Mouse (Mus musculus) hindbrain, embryonic 13.5 days (tissue): Measurements from ENCODE around the gene Stard3. TPM values are rescaled to one million over a fixed set of nuclear protein-coding genes. Genes with fewer than 3 reads are reported as not detected.
A peak's percentile ranks its signal among the peaks of the same experiment; 100 is the strongest.

Experiments used
- ATAC-seq: fragments of 200-750 bp; cut with Nextera tagmentation; 2 replicates; pipeline ENCODE4 v1.8.0; 2017; ENCODE audit warnings: moderate TSS enrichment; ENCODE audit not compliant: low FRiP score
- H3K27ac ChIP-seq: fragments of 300-500 bp; sonication (generic); 2 replicates; pipeline ENCODE4 v1.5.1; 2015; ENCODE audit warnings: inconsistent platforms, mild to moderate bottlenecking, moderate library complexity
- H3K27me3 ChIP-seq: fragments of 300-500 bp; sonication (generic); 2 replicates; pipeline ENCODE4 v1.6.1; 2015; ENCODE audit warnings: mild to moderate bottlenecking, inconsistent platforms
- H3K36me3 ChIP-seq: fragments of 300-500 bp; sonication (generic); 2 replicates; pipeline ENCODE4 v1.6.1; 2015; ENCODE audit warnings: mild to moderate bottlenecking, inconsistent platforms
- H3K4me1 ChIP-seq: fragments of 300-500 bp; sonication (generic); replicated peaks from 2 replicates; pipeline ENCODE4 v1.6.1; 2015; ENCODE audit warnings: inconsistent platforms
- H3K4me2 ChIP-seq: fragments of 300-500 bp; sonication (generic); 2 replicates; pipeline ENCODE4 v1.6.1; 2015; ENCODE audit warnings: inconsistent platforms, mild to moderate bottlenecking, moderate library complexity
- H3K4me3 ChIP-seq: fragments of 300-500 bp; sonication (generic); 2 replicates; pipeline ENCODE4 v1.5.1; 2015; ENCODE audit warnings: mild to moderate bottlenecking, inconsistent platforms
- H3K9ac ChIP-seq: fragments of 300-500 bp; sonication (generic); 2 replicates; pipeline ENCODE4 v1.6.1; 2015; ENCODE audit warnings: mild to moderate bottlenecking, inconsistent platforms
- H3K9me3 ChIP-seq: fragments of 300-500 bp; sonication (generic); 2 replicates; pipeline ENCODE4 v1.6.1; 2016; ENCODE audit warnings: inconsistent platforms
- WGBS: fragments of 180-500 bp; shearing (Covaris S2); methylation state at CpG from one replicate; pipeline ENCODE4 v1.1.7; 2015; 5-methylcytosine and 5-hydroxymethylcytosine counted together
- polyA plus RNA-seq: library from polyadenylated mRNA; unstranded; fragments of >200 nt; fragmentation: Nextera tagmentation; extraction: Ambion mirVana; gene quantifications from 2 replicates; pipeline ENCODE4 v1.2.1, GENCODE M21; 2015

The Stard3 gene
- polyA plus RNA-seq, 1 experiment from 2014 or later = 44.4 TPM

- Histone ChIP-seq H3K27me3 (peaks cover 18% of the 10 kb centered on the region), H3K4me2 (no peak overlapping the region), H3K9ac (no peak overlapping the region), H3K27ac (no peak overlapping the region), H3K9me3 (no peaks in the 10 kb centered on the region), H3K4me1 (peaks cover 12% of the 10 kb centered on the region), H3K4me3 (no peak overlapping the region), H3K36me3 (0 out of 2 replicates have a peak, but pooled peaks cover under 1% of the 10 kb centered on the region)
- WGBS = 73% methylated on average over 5 of the region's 6 CpGs
- no peak for ATAC-seq
Observed at GRCm38 (mm10) chr11:98418273-98418672, 60.1 kb downstream of the Stard3 start.

- Histone ChIP-seq H3K9me3 (no peaks in the 10 kb centered on the region), H3K27ac (no peak overlapping the region), H3K4me2 (no peak overlapping the region), H3K27me3 (peaks cover 10% of the 10 kb centered on the region), H3K36me3 (0 out of 2 replicates have a peak, but pooled peaks cover 4% of the 10 kb centered on the region), H3K4me3 (no peak overlapping the region), H3K4me1 (peaks cover 4% of the 10 kb centered on the region), H3K9ac (no peak overlapping the region)
- WGBS = 84% methylated on average over 10 of the region's 10 CpGs
- no peak for ATAC-seq
Observed at GRCm38 (mm10) chr11:98418939-98419547, 60.9 kb downstream of the Stard3 start.

- H3K9me3 ChIP-seq = no peaks in the 10 kb centered on the region
- H3K4me2 ChIP-seq = no peak overlapping the region
- no peak for ATAC-seq
- no peaks in the 10 kb centered on the region for H3K27me3 ChIP-seq
- H3K27ac ChIP-seq = no peak overlapping the region
- no peaks in the 10 kb centered on the region for H3K4me1 ChIP-seq
- no peak overlapping the region for H3K9ac ChIP-seq
- no peak overlapping the region for H3K4me3 ChIP-seq
- WGBS = 94% methylated on average over 7 of the region's 7 CpGs
- H3K36me3 ChIP-seq = peaks cover 8% of the 10 kb centered on the region; the same call in 1 of the 2 replicates
Observed at GRCm38 (mm10) chr11:98426592-98426991, 68.4 kb downstream of the Stard3 start.

GRCm38 (mm10) chr11:98428436-98428835 is 70.3 kb downstream of the Stard3 start:
- Histone ChIP-seq H3K9ac (0 out of 2 replicates have a peak overlapping the region, but pooled peaks have one; percentile 24), H3K27me3 (no peaks in the 10 kb centered on the region), H3K4me1 (no peaks in the 10 kb centered on the region), H3K27ac (no peak overlapping the region), H3K4me3 (no peak overlapping the region), H3K9me3 (no peaks in the 10 kb centered on the region), H3K36me3 (peaks cover 10% of the 10 kb centered on the region; the same call in 1 of the 2 replicates), H3K4me2 (no peak overlapping the region)
- no peak for ATAC-seq
- 90% methylated on average over 5 of the region's 5 CpGs for WGBS

Other genes starting within 250 kb of the Stard3 start
- 26.2 and 30.6 TPM in 2 replicates for gene Fbxl20, start 208.0 kb upstream of the Stard3 start, polyA plus RNA-seq
- gene Med1, start 165.1 kb upstream of the Stard3 start, polyA plus RNA-seq = 67.0 and 67.4 TPM in 2 replicates
- gene Cdk12, start 155.3 kb upstream of the Stard3 start, polyA plus RNA-seq = 12.1 and 12.2 TPM in 2 replicates
- 24.6 and 30.7 TPM in 2 replicates for gene Neurod2, start 28.7 kb upstream of the Stard3 start, polyA plus RNA-seq
- 1.1 and 2.4 TPM in 2 replicates for gene Ppp1r1b, start 10.0 kb upstream of the Stard3 start, polyA plus RNA-seq
- gene Tcap, start 25.4 kb downstream of the Stard3 start, polyA plus RNA-seq = 0.21 and 0.35 TPM in 2 replicates
- 3.2 and 4.2 TPM in 2 replicates for gene Pnmt, start 28.1 kb downstream of the Stard3 start, polyA plus RNA-seq
- gene Pgap3, start 42.1 kb downstream of the Stard3 start, polyA plus RNA-seq = 9.4 and 10.4 TPM in 2 replicates
- gene Erbb2, start 54.1 kb downstream of the Stard3 start, polyA plus RNA-seq = 8.4 and 9.9 TPM in 2 replicates
- gene Mien1, start 80.6 kb downstream of the Stard3 start, polyA plus RNA-seq = 248 and 269 TPM in 2 replicates
- 0.22 and 0.36 TPM in 2 replicates for gene Grb7, start 88.0 kb downstream of the Stard3 start, polyA plus RNA-seq
- 0.21 and 0.35 TPM in 2 replicates for gene Ikzf3, start 187.7 kb downstream of the Stard3 start, polyA plus RNA-seq
- 0.14 TPM in 1 of 2 replicates, not detected in the other for gene Zpbp2, start 192.7 kb downstream of the Stard3 start, polyA plus RNA-seq
- 91.1 and 91.8 TPM in 2 replicates for gene Ormdl3, start 229.0 kb downstream of the Stard3 start, polyA plus RNA-seq
- gene Lrrc3c, start 239.9 kb downstream of the Stard3 start, polyA plus RNA-seq = not detected in 2 replicates